ENCODE assay signal across 8 mouse cellular contexts in genomic region chr6:72098021-72098655, GRCm38 (mm10). TPM values are rescaled to one million over a fixed set of nuclear protein-coding genes. Genes with fewer than 3 reads are reported as not detected.
DNase-seq lines count a peak whose midpoint lies in the region; ATAC-seq and TF ChIP-seq lines count a peak whose summit lies in the region.

No protein-coding gene starts in this region.

- 6% methylated on average over 15 of the region's 15 CpGs for WGBS in embryonic facial prominence, embryonic 10.5 days
- WGBS in liver, embryonic 16.5 days (ENCODE audit: insufficient replicate concordance), result 1% methylated on average over 15 of the region's 15 CpGs

- no peaks in the 10 kb centered on the region for H3K27me3 ChIP-seq in CH12.LX (replicated peaks)
- H3K27me3 ChIP-seq in embryonic facial prominence, embryonic 10.5 days (replicated peaks; ENCODE audit: low read depth, poor library complexity, severe bottlenecking), result no peaks in the 10 kb centered on the region
- H3K27me3 ChIP-seq in liver, embryonic 16.5 days (ENCODE audit: control insufficient read depth, insufficient read depth, low read depth, low read length), result no peaks in the 10 kb centered on the region

- H3K9me3 ChIP-seq in CH12.LX (replicated peaks; ENCODE audit: low read length), result no peaks in the 10 kb centered on the region
- no peaks in the 10 kb centered on the region for H3K9me3 ChIP-seq in embryonic facial prominence, embryonic 10.5 days
- no peaks in the 10 kb centered on the region for H3K9me3 ChIP-seq in liver, embryonic 16.5 days (replicated peaks; ENCODE audit: control insufficient read depth, low read length)

- peaks cover 14 to 53% of the 10 kb centered on the region in 2 experiments for H3K4me1 ChIP-seq in CH12.LX (ENCODE audit: control insufficient read depth in 1 of 2, insufficient read depth in 2 of 2)
- H3K4me1 ChIP-seq in embryonic facial prominence, embryonic 10.5 days, result peaks cover 45% of the 10 kb centered on the region
- H3K4me1 ChIP-seq in liver, embryonic 16.5 days (ENCODE audit: control insufficient read depth, low read depth, low read length), result peaks cover 49% of the 10 kb centered on the region

- dilution Hi-C loops in CH12.LX (cut with MboI; ENCODE audit: extremely low pct_ligation_motif_present, extremely low pct_unique_long_range_greater_than_20kb, low sequenced_read_pairs), result no loop called here

- H3K27ac ChIP-seq in gastrocnemius, adult 2 months, result peak overlapping the region; percentile 90
- no peak overlapping the region for H3K27ac ChIP-seq in CH12.LX (ENCODE audit: insufficient read depth, low read depth)
- peak overlapping the region; percentile 94 for H3K27ac ChIP-seq in embryonic facial prominence, embryonic 10.5 days (replicated peaks)
- H3K27ac ChIP-seq in liver, embryonic 16.5 days (ENCODE audit: low read length), result peak overlapping the region; percentile 94

- no peak for TF ChIP-seq RAD21 in CH12.LX (IDR thresholded peaks at IDR 0.05; ENCODE audit: low read depth, low read length)

- H3K9ac ChIP-seq in CH12.LX (ENCODE audit: insufficient read depth, low read depth), result peak overlapping the region; percentile 39
- H3K9ac ChIP-seq in liver, embryonic 16.5 days (ENCODE audit: low read depth, low read length), result peak overlapping the region; percentile 99

- peaks cover 34% of the 10 kb centered on the region for H3K79me2 ChIP-seq in CH12.LX (replicated peaks; ENCODE audit: control insufficient read depth, extremely low read depth, insufficient read depth, poor library complexity, severe bottlenecking)

- peak overlapping the region; percentile 60 for H3K4me2 ChIP-seq in CH12.LX (ENCODE audit: insufficient read depth, low read depth, poor library complexity, severe bottlenecking)
- peak overlapping the region; percentile 72 for H3K4me2 ChIP-seq in liver, embryonic 16.5 days (ENCODE audit: low read depth, low read length)

- in situ Hi-C loops in CH12.LX (cut with MboI; ENCODE audit: low pct_ligation_motif_present, low pct_unique_long_range_greater_than_20kb, low sequenced_read_pairs), result no loop called here

- H3K4me3 ChIP-seq in gastrocnemius, adult 2 months, result peak overlapping the region; percentile 91
- H3K4me3 ChIP-seq in CH12.LX (replicated peaks in 1 of 3; ENCODE audit: low read depth in 2 of 3, low read length in 2 of 3, poor library complexity in 1 of 3), result peak overlapping the region; percentile 61 to 84 (median 81)
- peak overlapping the region; percentile 87 for H3K4me3 ChIP-seq in embryonic facial prominence, embryonic 10.5 days
- peak overlapping the region; percentile 94 for H3K4me3 ChIP-seq in liver, embryonic 16.5 days (ENCODE audit: low read depth, low read length)

- peak; percentile 48 for DNase-seq in gastrocnemius, adult 2 months
- no peak for DNase-seq in gastrocnemius, postnatal 10 days
- no peak for DNase-seq in CH12.LX (ENCODE audit: extremely low read depth)
- no peak for DNase-seq in embryonic facial prominence, embryonic 10.5 days (ENCODE audit: low spot score)
- peak; percentile 34 for DNase-seq in heart, postnatal 4 days
- DNase-seq in yolk sac, embryonic 10.5 days (ENCODE audit: low spot score), result peak; percentile 9
- DNase-seq in thymus, adult 18-20 months, result no peak

- intact Hi-C loops in gastrocnemius, adult 2 months (cut with DNase I), result loop anchor here (5.0 kb wide), 3 partner anchors 64 to 171 kb away; no protein-coding TSS in a partner anchor

- TF ChIP-seq POLR2A in CH12.LX (IDR thresholded peaks at IDR 0.05; ENCODE audit: low read depth, low read length), result no peak

- ATAC-seq in liver, embryonic 16.5 days (ENCODE audit: low read depth), result no peak

- H3K36me3 ChIP-seq in CH12.LX (replicated peaks in 1 of 2; ENCODE audit: control insufficient read depth in 1 of 2, insufficient read depth in 1 of 2, low read length in 1 of 2), result peaks cover 0 to 4% of the 10 kb centered on the region in 2 experiments
- no peaks in the 10 kb centered on the region for H3K36me3 ChIP-seq in embryonic facial prominence, embryonic 10.5 days (replicated peaks)
- H3K36me3 ChIP-seq in liver, embryonic 16.5 days (ENCODE audit: control insufficient read depth, insufficient read depth), result no peaks in the 10 kb centered on the region

- TF ChIP-seq EP300 in CH12.LX (IDR thresholded peaks at IDR 0.05; ENCODE audit: low read length), result no peak

- no peak for TF ChIP-seq CTCF in gastrocnemius, adult 2 months (IDR thresholded peaks at IDR 0.05)
- TF ChIP-seq CTCF in CH12.LX (conservative IDR thresholded peaks at IDR 0.05 in 1 of 2, IDR thresholded peaks at IDR 0.05 in 1 of 2; ENCODE audit: low read depth in 2 of 2, low read length in 2 of 2), result no peak

TF ChIP-seq in CH12.LX, 34 proteins besides CTCF, POLR2A, EP300 and RAD21:
- TF ChIP-seq NRF1 (IDR thresholded peaks at IDR 0.05; ENCODE audit: low read depth, low read length) (no peak), BHLHE40 (IDR thresholded peaks at IDR 0.05; ENCODE audit: low read depth, low read length) (no peak), JUND (conservative IDR thresholded peaks at IDR 0.05; ENCODE audit: low read depth, low read length) (no peak), ZKSCAN1 (IDR thresholded peaks at IDR 0.05; ENCODE audit: borderline replicate concordance, low read depth, low read length) (no peak), IRF4 (IDR thresholded peaks at IDR 0.05; ENCODE audit: low read depth, low read length) (no peak), MEF2A (IDR thresholded peaks at IDR 0.05; ENCODE audit: borderline replicate concordance, low read depth, low read length) (no peak), GABPA (IDR thresholded peaks at IDR 0.05; ENCODE audit: insufficient replicate concordance, low read depth, low read length) (no peak)
TF ChIP-seq in CH12.LX: peak in this region for 0.

RNA-seq across cellular contexts. Expression of gene St3gal5, which starts 0.7 kb away (rescaled TPM):
- 100 to 1,000 TPM in 1 of 2 experiments, 10 to 100 TPM in 1; 98.0 to 105 TPM for total RNA-seq in gastrocnemius, adult 2 months (2021)
- 100 to 1,000 TPM in 1 of 2 experiments, 10 to 100 TPM in 1; 84.7 to 105 TPM for total RNA-seq in gastrocnemius, postnatal 10 days (2021)
- total RNA-seq in CH12.LX (2012; rRNA removed) (16.0 and 19.8 TPM in 2 replicates), CH12.LX (2014; rRNA removed) (3.4 and 4.0 TPM in 2 replicates)
- polyA plus RNA-seq in CH12.LX (2012; ENCODE audit: insufficient read length, low read depth), result 19.3 and 21.4 TPM in 2 replicates
- polyA plus RNA-seq in embryonic facial prominence, embryonic 10.5 days (2016; fragmentation: Nextera tagmentation; extraction: Ambion mirVana), result 32.2 and 32.6 TPM in 2 replicates
- 10 to 100 TPM; 33.5 to 37.6 TPM for total RNA-seq in heart, postnatal 4 days (2021)
- polyA plus RNA-seq in liver, embryonic 16.5 days (2015; fragmentation: Nextera tagmentation; extraction: Ambion mirVana), result 199 and 206 TPM in 2 replicates

Comparison
In these comparisons a context has a peak if more than half of its experiments do, and no peak if none do; other contexts are left out.
1. DNase-seq: peak in gastrocnemius, adult 2 months (single experiment), heart, postnatal 4 days (single experiment) and yolk sac, embryonic 10.5 days (single experiment); none in gastrocnemius, postnatal 10 days (single experiment), CH12.LX (single experiment), embryonic facial prominence, embryonic 10.5 days (single experiment) and thymus, adult 18-20 months (0 of 2).
2. Peak in every context shown above with its lines, with median percentiles within 50 percentile points of each other: H3K4me3 ChIP-seq.